Comparison of ENCODE assay signal across 13 mouse cellular contexts in genomic region chr13:51778351-51778982, GRCm38 (mm10). TPM values are rescaled to one million over a fixed set of nuclear protein-coding genes. Genes with fewer than 3 reads are reported as not detected.
DNase-seq lines count a peak whose midpoint lies in the region; ATAC-seq and TF ChIP-seq lines count a peak whose summit lies in the region.
"Had no signal": no experiment of that assay in that cellular context is flagged by ENCODE, and none has a peak within 500 bp of the region (broad histone marks: within the 10 kb centered on the region; RNA-seq: fewer than 3 reads in every experiment).

No protein-coding gene starts in this region.

- peaks cover 23% of the 10 kb centered on the region for H3K4me1 ChIP-seq in kidney, adult 2 months (ENCODE audit: control insufficient read depth, insufficient read depth, low read length)

- no peak for ATAC-seq in cerebellum, adult (ENCODE audit: insufficient number of reproducible peaks, low FRiP score, low TSS enrichment)

- no peak for TF ChIP-seq CTCF in kidney, adult 2 months (conservative IDR thresholded peaks at IDR 0.05; ENCODE audit: insufficient read depth, insufficient read length, low read depth, low read length)

- no peak overlapping the region for H3K4me3 ChIP-seq in kidney, adult 2 months (ENCODE audit: insufficient read depth, low read depth, low read length)
- H3K4me3 ChIP-seq: hindbrain, embryonic 10.5 days; liver, embryonic 15.5 days; myocyte had no signal

- no peak for TF ChIP-seq POLR2A in kidney, adult 2 months (IDR thresholded peaks at IDR 0.05; ENCODE audit: low read depth, low read length)

- H3K27ac ChIP-seq in kidney, adult 2 months (ENCODE audit: insufficient read depth, low read depth, low read length): peak overlapping the region; percentile 85

- WGBS in kidney, adult 2 months: 92% methylated on average over 11 of the region's 11 CpGs

- no peaks in the 10 kb centered on the region for H3K36me3 ChIP-seq in kidney, adult 2 months (ENCODE audit: control insufficient read depth, insufficient read depth, low read length)
- H3K36me3 ChIP-seq: hindbrain, embryonic 10.5 days; liver, embryonic 15.5 days had no signal

- DNase-seq in heart, adult 11 months: peak; percentile 90
- DNase-seq in heart, postnatal 4 days: no peak
- DNase-seq in kidney, adult 2 months: no peak
- DNase-seq in kidney, postnatal 14 days: no peak
- DNase-seq in right cerebral cortex, adult 2 months (ENCODE audit: low spot score in 2 of 2): peak; percentile 69 to 75
- no peak for DNase-seq in right cerebral cortex, postnatal 4 days
- no peak for DNase-seq in cerebellum, postnatal 36 days
- DNase-seq: embryo, embryonic 11 days; thymus, postnatal 25 days had no signal

- H3K27me3 ChIP-seq in kidney, adult 2 months (replicated peaks; ENCODE audit: control insufficient read depth, insufficient read depth, low read length): no peaks in the 10 kb centered on the region
- H3K27me3 ChIP-seq: liver, embryonic 15.5 days had no signal

RNA-seq across cellular contexts. Expression of gene Sema4d, which starts 15.1 kb away (rescaled TPM):
- total RNA-seq in heart, postnatal 4 days (2021): 10 to 100 TPM; 54.7 to 61.4 TPM
- 87.8 and 93.2 TPM in 2 replicates for polyA plus RNA-seq in kidney, adult 2 months (2012; rRNA removed)

Comparison
In these comparisons a context has a peak if more than half of its experiments do, and no peak if none do; other contexts are left out.
1. DNase-seq: peak in heart, adult 11 months (single experiment) and right cerebral cortex, adult 2 months (2 of 2); none in heart, postnatal 4 days (single experiment), kidney, adult 2 months (single experiment), kidney, postnatal 14 days (single experiment), right cerebral cortex, postnatal 4 days (single experiment) and cerebellum, postnatal 36 days (0 of 2).